Mouse (Mus musculus): Measurements from ENCODE around the gene Dguok.

GRCm38 (mm10) chr6:83439119-83439767 is 67.5 kb downstream of the Dguok start:
- TF ChIP-seq POLR2A (IDR thresholded peaks at IDR 0.05; ENCODE audit: borderline replicate concordance, extremely low read depth, insufficient read depth, insufficient read length, poor library complexity, severe bottlenecking) (no peak), CTCF (IDR thresholded peaks at IDR 0.05; ENCODE audit: borderline replicate concordance, extremely low read depth, insufficient read depth, insufficient read length) (no peak)
